ENCODE assay signal across 9 mouse cellular contexts in the genomic region with DNA sequence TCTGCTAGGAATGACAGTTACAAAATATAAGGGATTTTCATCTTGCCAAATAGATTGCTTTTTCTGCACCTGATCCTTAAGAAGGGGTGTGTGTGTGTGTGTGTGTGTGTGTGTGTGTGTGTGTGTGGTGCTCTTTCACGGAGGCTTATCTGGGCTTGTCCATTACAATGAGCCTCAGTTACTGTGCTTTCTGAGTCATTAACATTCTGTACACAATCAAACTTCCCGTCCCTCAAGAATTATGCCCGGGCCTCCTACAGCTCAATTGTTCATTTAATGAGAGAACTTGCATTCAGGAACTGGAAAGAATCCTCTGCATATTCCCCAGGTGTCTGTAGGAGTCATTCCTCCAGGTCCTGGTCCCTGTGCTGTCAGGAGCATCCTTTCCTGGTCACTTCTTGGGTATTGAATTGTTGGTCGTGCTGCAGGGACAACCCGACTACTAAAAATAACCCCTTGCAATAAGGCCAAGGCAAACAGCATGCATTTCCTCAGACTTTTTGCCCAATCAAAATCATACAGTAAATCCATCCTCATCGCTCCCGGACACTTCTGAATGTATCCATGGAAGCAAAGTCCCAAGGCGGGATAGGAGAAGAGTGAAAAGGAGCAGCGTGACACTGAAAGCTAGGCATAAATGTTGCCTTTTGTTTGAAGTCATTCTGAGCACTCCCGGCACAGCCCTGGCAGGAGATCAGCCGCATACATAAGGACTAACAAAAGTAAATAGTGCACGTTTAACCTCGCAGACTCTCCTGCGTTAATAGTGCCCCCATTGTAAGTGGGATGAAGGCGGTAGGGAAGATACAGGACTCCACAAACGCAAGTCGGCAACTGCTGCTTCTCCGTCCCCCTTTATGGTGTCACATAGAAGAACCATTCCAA. TPM values are rescaled to one million over a fixed set of nuclear protein-coding genes. Genes with fewer than 3 reads are reported as not detected.
A peak's percentile ranks its signal among the peaks of the same experiment; 100 is the strongest.
DNase-seq lines count a peak whose midpoint lies in the region; ATAC-seq lines count a peak whose summit lies in the region.
"Had no signal": no experiment of that assay in that cellular context is flagged by ENCODE, and none has a peak within 500 bp of the region (broad histone marks: within the 10 kb centered on the region; RNA-seq: fewer than 3 reads in every experiment).

No protein-coding gene starts in this region.

- H3K27me3 ChIP-seq in kidney, embryonic 16.5 days (ENCODE audit: insufficient read depth, low read length), result peaks cover 3% of the 10 kb centered on the region; the same call in 1 of the 2 replicates
- no peaks in the 10 kb centered on the region for H3K27me3 ChIP-seq in hindbrain, embryonic 13.5 days
- H3K27me3 ChIP-seq in neural tube, embryonic 13.5 days, result no peaks in the 10 kb centered on the region

- no peaks in the 10 kb centered on the region for H3K36me3 ChIP-seq in kidney, embryonic 16.5 days (ENCODE audit: insufficient read depth, low read length)
- H3K36me3 ChIP-seq in hindbrain, embryonic 13.5 days, result no peaks in the 10 kb centered on the region
- no peaks in the 10 kb centered on the region for H3K36me3 ChIP-seq in neural tube, embryonic 13.5 days
- H3K36me3 ChIP-seq: G1E had no signal

- H3K4me2 ChIP-seq in kidney, embryonic 16.5 days (replicated peaks; ENCODE audit: low read depth, low read length), result peak overlapping the region; percentile 46
- H3K4me2 ChIP-seq in hindbrain, embryonic 13.5 days, result peak overlapping the region; percentile 54
- H3K4me2 ChIP-seq in neural tube, embryonic 13.5 days, result peak overlapping the region; percentile 58

- 25% methylated on average over 18 of the region's 18 CpGs for WGBS in kidney, embryonic 16.5 days
- 21% methylated on average over 18 of the region's 18 CpGs for WGBS in hindbrain, embryonic 13.5 days
- WGBS in neural tube, embryonic 13.5 days, result 21% methylated on average over 18 of the region's 18 CpGs

- no peak for ATAC-seq in kidney, embryonic 16.5 days (ENCODE audit: low FRiP score, low TSS enrichment)
- peak; percentile 62 for ATAC-seq in hindbrain, embryonic 13.5 days (ENCODE audit: low FRiP score)
- peak; percentile 73 for ATAC-seq in neural tube, embryonic 13.5 days (ENCODE audit: low read depth)

- H3K4me3 ChIP-seq in kidney, embryonic 16.5 days (ENCODE audit: low read length), result peak overlapping the region; percentile 29
- peak overlapping the region; percentile 35 for H3K4me3 ChIP-seq in hindbrain, embryonic 13.5 days
- peak overlapping the region; percentile 31 for H3K4me3 ChIP-seq in neural tube, embryonic 13.5 days

- no peaks in the 10 kb centered on the region for H3K4me1 ChIP-seq in kidney, embryonic 16.5 days (ENCODE audit: insufficient read depth, low read length)
- peaks cover 6% of the 10 kb centered on the region for H3K4me1 ChIP-seq in hindbrain, embryonic 13.5 days (replicated peaks)
- no peaks in the 10 kb centered on the region for H3K4me1 ChIP-seq in neural tube, embryonic 13.5 days (replicated peaks)

- no peak overlapping the region for H3K27ac ChIP-seq in kidney, embryonic 16.5 days (ENCODE audit: low read length)
- H3K27ac ChIP-seq in hindbrain, embryonic 13.5 days, result peak overlapping the region; percentile 40
- peak overlapping the region; percentile 54 for H3K27ac ChIP-seq in neural tube, embryonic 13.5 days (replicated peaks)

- no peak overlapping the region for H3K9ac ChIP-seq in kidney, embryonic 16.5 days (replicated peaks; ENCODE audit: low read length)
- H3K9ac ChIP-seq in hindbrain, embryonic 13.5 days, result peak overlapping the region; percentile 35; the same call in 1 of the 2 replicates
- peak overlapping the region; percentile 41; the same call in 1 of the 2 replicates for H3K9ac ChIP-seq in neural tube, embryonic 13.5 days

- no peaks in the 10 kb centered on the region for H3K9me3 ChIP-seq in kidney, embryonic 16.5 days (ENCODE audit: low read length)
- no peaks in the 10 kb centered on the region for H3K9me3 ChIP-seq in hindbrain, embryonic 13.5 days
- no peaks in the 10 kb centered on the region for H3K9me3 ChIP-seq in neural tube, embryonic 13.5 days
- H3K9me3 ChIP-seq: G1E had no signal

- no peak for DNase-seq in kidney, adult 11 months
- DNase-seq in cerebellum, postnatal 36 days, result peak; percentile 26 to 54
- no peak for DNase-seq in urinary bladder, adult 18-20 months (ENCODE audit: low spot score in 2 of 2)
- DNase-seq in c-Kit-positive CD71-positive TER-119-positive erythroid progenitor cells, embryonic 14.5 days (ENCODE audit: low spot score), result no peak
- DNase-seq in adrenal gland, postnatal 4 days (ENCODE audit: low spot score in 2 of 2), result no peak

RNA-seq across cellular contexts. Expression of gene Ndp, which starts 1.1 kb away (rescaled TPM):
- 1.8 and 2.3 TPM in 2 replicates for polyA plus RNA-seq in kidney, embryonic 16.5 days (2015; fragmentation: Nextera tagmentation; extraction: Ambion mirVana)
- 7.4 and 7.6 TPM in 2 replicates for polyA plus RNA-seq in hindbrain, embryonic 13.5 days (2015; fragmentation: Nextera tagmentation; extraction: Ambion mirVana)
- polyA plus RNA-seq in neural tube, embryonic 13.5 days (2015; fragmentation: Nextera tagmentation; extraction: Ambion mirVana), result 8.6 and 8.8 TPM in 2 replicates
- under 1 TPM; 0.50 to 0.56 TPM for total RNA-seq in adrenal gland, postnatal 4 days (2021)
- total RNA-seq: G1E had no signal
- polyA plus RNA-seq: G1E had no signal

Comparison
In these comparisons a context has a peak if more than half of its experiments do, and no peak if none do; other contexts are left out.
1. DNase-seq: peak in cerebellum, postnatal 36 days (2 of 2); none in kidney, adult 11 months (single experiment), urinary bladder, adult 18-20 months (0 of 2), c-Kit-positive CD71-positive TER-119-positive erythroid progenitor cells, embryonic 14.5 days (single experiment) and adrenal gland, postnatal 4 days (0 of 2).
2. Peak in every context shown above with its lines, with median percentiles within 50 percentile points of each other: H3K4me2 ChIP-seq and H3K4me3 ChIP-seq.